Mouse (Mus musculus): ENCODE data around the gene Nsmce1.
"Not testable (repeated sequence)": the region's sequence is repeated elsewhere in the genome, so short reads cannot be mapped to it uniquely, and the experiment has no call there.

Gene Nsmce1

DNA sequence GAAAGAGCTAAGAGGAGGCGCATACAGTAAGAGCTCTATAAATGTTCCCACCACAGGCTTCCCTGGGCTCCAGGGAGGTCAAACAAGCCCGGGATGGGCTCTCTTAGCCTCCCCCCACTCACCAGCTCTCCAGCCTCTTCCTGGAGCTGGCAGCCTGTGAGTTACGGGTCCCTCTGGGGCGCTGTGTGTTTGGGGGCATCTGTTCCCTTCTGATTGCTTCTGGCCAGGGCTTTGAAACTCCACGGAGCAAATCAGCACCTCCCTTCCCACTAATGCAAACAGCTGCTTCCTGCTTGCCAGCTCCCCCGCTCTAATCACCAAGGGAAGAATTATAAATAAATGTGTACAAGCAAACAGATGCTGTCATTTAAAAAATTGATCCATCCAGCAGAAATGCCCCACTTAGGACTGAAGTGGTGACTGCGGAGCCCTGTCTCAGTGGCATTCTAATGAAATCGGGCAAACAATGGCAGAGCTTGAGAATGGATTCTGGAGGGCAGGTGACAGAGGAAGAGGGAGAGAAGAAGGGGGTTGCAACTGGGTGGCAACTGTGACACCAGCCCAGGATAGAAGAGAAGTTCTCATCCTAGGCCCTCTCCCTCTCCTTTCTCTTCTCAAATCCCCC is 56.6 kb downstream of the Nsmce1 start:
- no peak for DNase-seq (ENCODE audit: low read depth, low spot score)

DNA sequence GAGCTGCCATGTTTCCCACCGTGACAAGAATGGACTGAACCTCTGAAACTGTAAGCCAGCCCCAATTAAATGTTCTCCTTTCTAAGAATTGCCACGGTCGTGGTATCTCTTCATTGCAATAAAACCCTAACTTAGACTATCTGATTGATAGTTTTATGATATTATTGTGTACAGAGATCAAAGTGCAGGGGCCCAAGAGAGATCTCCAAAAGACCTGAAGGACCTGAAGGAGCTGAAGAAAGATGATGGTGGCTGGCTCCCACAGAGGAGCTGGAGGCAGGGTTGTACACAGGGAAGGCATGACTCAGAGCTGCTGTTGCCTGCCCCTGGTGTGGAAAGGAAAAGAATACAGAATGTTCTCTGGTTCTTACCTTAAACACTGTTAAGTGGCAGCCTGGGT is 57.5 kb downstream of the Nsmce1 start:
- no peak for DNase-seq (ENCODE audit: low read depth, low spot score)

- no peak for DNase-seq (ENCODE audit: low read depth, low spot score)
Measured at GRCm38 (mm10) chr7:125430170-125430842, 61.1 kb downstream of the Nsmce1 start.

- not testable (repeated sequence) for DNase-seq (ENCODE audit: low read depth, low spot score)
Measured at GRCm38 (mm10) chr7:125428816-125429500, 62.4 kb downstream of the Nsmce1 start.

GRCm38 (mm10) chr7:125428381-125428780 is 63.0 kb downstream of the Nsmce1 start:
- DNase-seq (ENCODE audit: low read depth, low spot score) = no peak

DNA sequence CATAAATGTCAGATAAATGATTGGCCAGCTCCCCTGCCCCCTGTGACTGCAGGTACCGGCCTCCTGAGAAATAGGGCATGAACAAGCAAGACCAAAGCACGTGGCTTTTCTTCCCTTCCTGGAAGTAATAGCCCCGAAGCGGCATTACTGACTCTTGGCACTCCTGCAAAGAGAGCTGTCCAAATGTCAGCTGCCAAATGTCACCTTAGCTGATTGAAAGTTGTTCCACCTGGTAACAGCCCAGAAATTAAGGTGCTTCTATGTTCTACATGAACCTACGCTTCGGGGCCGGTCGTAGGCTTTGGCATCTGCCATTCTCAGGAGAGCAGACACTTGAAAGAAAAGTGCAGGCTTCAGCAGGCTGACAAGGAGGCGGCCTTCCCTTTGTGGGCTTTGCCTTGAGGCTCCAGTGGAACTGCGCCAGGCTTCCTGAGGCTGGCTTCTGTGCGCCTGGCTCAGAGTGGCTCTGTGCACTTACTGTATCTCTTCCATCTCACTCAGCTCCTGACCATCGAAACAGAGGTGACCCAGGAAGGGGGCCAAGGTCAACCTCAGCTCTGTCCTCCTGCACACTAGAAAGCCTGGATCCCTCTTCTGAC is 63.8 kb downstream of the Nsmce1 start:
- DNase-seq (ENCODE audit: low read depth, low spot score) = no peak

DNA sequence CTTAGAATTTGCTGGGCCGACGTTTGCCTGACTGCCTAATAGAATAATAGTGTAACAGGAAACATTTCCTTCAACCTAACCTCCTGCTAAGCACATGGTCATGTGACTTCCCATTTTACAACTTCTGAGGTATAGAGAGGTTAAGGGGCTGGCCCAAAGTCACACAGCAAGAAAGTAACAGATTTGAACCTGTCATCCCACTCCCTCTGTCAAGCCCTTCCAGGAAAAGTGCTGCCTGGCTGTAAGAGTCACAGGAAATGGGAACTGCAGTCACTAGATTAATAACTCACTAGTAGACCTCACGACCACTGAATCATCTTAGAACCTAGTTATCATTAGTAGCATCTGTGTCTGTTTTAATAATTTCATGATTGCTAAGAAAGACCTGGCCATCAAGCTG is 68.3 kb downstream of the Nsmce1 start:
- no peak for DNase-seq (ENCODE audit: low read depth, low spot score)

- DNase-seq (ENCODE audit: low read depth, low spot score) = no peak
Measured at GRCm38 (mm10) chr7:125421911-125422310, 69.5 kb downstream of the Nsmce1 start.

- DNase-seq (ENCODE audit: low read depth, low spot score) = no peak
Measured at GRCm38 (mm10) chr7:125420190-125420589, 71.2 kb downstream of the Nsmce1 start.

DNA sequence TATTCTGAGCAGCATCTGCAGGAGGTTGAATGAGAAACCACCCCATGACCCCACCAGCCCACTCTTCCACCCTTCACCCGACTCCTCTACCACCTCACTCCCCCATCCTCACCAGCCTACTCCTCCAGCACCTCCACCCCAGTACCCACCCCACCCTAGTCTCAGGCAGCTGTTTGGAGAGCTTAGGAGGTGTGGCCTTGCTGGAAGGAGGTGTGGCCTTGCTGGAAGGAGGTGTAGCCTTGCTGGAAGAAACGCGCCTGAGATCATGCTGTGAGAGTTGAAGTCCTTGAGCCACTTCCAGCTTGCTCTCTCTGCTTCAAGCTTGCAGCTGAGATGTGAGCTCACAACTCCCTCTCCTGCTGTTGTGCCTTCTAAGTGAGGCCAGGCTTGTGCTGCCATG is 73.0 kb downstream of the Nsmce1 start:
- no peak for DNase-seq (ENCODE audit: low read depth, low spot score)
